Mouse (Mus musculus): ENCODE results near the gene Npas1.

Gene Npas1

DNA sequence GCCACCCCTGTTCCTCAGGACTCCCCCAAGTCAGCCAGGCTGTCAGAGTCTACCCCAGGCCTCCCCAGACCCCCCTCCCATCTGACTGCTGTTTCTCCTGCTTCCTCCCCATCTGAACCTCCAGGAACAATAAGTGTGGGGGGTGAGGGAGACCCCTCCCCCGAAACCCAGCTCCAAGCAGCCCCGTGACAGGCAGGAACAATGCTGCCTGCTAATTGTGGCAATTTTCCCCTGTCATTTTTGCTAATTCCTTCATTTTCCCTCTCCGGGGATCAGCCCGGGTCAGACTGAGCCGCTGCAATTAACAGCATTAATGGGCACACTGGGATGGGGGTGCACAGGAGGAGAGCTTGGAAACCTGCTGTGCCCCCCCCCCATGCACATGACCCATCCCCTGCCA, 9.4 kb downstream of the Npas1 start:
- no peak for DNase-seq

DNA sequence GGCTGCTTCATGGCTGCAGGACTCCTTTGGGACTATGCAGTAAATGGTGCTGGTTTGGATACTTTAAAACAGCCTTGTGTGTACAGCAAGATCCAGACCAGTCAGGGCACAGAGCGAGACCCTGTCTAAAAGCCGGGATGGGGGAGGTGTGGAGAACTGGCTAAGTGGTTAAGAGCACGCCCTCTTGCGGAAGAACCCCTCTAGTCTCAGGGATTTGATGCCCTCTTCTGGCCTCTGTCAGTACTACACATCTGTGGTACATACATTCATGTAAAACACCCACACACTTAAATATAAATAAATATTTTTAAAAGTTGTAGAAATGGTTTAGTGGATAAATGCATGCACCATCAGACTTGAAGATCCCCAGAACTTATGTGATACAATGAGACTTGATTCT, 11.0 kb downstream of the Npas1 start:
- DNase-seq: no peak

DNA sequence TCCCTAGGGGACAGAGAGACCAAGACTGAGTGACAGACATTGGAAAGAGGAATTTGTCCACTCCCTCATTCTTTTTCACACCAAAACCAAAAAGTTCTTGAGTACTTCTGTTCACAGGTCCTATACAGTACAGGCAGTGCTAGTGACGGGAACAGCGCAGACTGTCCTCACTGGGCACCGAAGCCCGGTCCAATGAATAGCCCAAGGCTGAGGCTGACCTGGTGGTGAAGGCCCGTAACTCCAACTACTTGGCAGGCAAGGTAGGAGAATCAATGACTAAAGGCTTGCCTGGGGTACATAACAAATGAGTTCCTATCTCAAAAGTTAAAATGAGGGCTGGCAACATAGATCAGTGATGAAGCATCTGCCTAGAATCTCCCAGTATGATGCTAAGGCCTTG, 12.0 kb downstream of the Npas1 start:
- no peak for DNase-seq

DNA sequence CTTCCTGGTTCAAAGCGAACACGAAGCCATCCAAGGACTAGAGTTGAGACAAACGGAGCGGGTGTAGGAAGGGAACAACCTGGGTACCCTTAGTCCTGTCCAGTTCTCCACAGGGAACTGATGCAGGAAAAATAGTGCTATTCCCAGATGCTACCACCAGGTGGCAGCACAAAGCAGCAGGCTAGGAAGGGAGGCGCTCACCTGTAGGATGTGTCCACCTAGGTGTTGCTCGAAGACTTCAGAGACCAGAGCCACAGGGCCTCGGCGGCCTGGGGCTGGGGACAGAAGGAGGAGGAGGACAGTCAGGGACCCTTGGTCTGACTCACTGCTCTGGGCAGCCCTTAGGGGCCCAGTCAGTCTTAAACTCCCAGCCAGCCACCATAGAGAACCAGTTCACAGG, 12.4 kb downstream of the Npas1 start:
- peak; percentile 54 for DNase-seq

DNA sequence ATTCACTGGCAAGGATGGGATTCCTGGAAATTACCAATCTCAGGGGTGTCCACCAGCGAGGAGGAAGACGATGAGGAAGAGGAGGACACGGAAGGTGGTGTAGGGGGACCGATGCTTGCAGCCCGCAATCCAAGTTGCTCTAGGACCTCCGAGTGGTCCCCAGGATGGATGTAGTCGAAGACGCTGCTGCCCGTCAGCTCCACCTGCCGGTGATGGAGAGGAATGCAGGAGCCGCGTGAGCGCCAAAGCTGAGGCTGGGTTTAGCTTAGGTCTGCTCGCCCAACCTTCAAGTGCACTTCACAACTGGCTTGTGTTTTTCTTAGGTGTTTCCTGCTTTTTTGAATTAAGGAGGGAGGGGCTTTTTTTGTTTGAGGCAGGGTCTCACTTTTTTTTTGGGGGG, 14.3 kb downstream of the Npas1 start:
- DNase-seq: peak; percentile 67

DNA sequence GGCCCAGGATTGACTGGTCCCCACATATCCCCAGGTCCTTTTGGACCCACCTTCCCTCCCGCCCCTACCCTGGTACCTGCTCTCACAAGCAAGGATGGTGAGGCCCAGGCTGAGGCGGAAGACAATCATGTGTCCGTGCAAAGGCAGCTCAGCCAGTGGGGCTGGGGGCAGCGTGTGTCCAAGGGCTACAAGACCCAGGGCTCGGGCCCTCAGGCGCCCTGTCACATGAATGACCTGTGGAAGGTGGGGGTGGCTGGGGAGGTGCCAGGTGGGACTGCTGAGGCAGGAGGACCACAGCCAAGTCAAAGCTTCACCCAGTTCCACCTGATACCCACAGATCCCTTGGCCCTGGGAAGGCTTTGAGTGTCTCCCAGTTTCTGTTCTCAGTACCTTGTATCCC, 15.8 kb downstream of the Npas1 start:
- DNase-seq: no peak

DNA sequence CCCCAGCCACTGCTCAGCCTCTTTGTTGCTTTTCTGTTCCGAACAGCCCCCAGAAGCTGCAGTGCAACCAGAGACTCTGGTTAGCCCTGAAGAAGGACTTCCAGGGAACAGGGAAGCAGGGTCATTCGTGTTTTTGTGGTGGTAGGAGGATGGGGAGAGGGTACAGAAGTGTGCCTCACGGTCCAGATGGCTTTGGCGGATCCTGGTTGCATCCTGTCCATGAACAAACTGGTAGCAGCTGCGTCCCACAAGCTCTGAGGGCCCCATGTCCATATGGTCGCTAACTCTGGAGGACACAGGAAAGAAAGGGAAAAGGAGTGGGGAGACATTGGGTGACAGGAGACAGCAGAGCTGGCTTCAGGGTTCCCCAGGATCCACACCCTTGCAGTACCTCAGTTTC, 16.4 kb downstream of the Npas1 start:
- DNase-seq: no peak

DNA sequence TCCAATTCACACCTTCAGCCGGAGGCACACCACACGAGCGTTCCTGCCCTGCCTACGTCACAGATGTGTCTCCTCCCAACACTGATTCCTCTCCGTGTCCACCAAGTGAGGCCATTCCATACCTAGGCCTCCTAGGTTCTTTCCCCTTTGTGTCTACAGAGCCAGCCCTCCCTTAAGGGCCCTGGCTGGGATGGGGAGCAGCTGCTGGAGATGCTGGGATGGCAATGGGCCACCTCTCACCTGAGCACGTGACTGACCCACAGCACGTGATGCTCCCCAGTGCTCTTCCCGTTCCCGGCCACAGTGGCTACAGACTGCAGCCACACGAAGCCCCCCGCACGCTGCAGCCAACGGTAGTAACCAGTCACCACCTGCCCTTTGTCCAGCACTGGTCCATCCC, 17.0 kb downstream of the Npas1 start:
- no peak for DNase-seq

DNA sequence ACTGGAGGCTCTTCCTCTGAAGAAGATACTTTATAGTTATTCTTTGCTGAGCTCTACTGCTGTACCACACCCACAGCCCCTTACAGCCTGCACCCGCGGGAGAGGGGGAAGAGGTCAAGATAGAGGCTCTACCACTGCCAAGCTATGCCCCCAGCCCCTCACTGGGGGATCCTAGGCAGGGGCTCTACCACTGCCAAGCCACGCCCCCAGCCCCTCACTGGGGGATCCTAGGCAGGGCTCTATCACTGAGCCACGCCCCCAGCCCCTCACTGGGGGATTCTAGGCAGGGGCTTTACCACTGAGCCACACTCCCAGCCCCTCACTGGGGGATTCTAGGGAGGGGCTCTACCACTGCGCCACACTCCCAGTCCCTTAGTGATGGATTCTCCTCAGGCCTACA, 21.2 kb downstream of the Npas1 start:
- no peak for DNase-seq

DNA sequence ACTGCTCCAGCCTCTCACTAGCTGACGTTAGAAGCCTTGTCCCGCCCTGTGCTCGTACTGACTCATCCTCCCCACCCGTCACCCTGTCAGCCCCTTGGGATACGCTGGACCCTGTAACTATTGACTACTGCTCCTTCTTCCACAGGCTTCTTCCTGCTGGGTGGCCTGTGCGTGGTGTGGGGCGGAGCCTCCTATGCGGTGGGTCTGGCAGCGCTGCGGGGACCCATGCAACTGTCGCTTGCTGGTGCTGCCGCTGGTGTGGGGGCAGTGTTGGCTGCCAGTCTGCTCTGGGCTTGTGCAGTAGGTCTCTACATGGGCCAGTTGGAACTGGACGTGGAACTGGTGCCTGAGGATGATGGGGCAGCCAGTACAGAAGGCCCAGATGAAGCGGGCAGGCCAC, 22.5 kb downstream of the Npas1 start:
- no peak for DNase-seq

DNA sequence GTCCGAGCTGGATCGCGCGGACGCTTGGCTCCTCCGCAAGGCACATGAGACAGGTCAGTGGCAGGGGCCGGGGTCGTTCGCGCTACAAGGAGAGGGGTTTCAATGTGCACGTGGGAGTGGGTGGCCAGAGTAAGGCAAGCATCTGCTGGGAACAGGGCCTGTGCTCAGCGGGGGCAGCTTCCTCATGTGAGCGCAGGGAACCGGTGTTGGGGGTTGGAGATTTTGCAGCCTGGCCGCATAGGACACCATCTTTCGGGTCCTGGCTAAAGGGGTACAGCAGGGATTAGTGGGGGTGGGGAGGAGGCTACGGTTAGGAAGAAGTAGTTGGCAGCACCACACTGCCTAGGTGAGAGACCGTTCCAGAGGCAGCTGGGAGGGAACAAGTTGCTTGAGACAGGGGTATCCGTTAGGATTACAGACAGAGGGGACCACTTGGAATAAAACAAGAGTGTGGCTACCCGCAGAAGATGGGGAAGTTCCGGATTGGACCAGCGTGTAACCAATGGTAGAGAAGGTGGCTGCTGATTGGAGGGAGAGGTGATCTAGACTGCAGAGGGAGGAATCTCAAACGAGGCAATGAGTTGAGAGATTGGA, 24.3 kb downstream of the Npas1 start:
- peak; percentile 85 for DNase-seq

DNA sequence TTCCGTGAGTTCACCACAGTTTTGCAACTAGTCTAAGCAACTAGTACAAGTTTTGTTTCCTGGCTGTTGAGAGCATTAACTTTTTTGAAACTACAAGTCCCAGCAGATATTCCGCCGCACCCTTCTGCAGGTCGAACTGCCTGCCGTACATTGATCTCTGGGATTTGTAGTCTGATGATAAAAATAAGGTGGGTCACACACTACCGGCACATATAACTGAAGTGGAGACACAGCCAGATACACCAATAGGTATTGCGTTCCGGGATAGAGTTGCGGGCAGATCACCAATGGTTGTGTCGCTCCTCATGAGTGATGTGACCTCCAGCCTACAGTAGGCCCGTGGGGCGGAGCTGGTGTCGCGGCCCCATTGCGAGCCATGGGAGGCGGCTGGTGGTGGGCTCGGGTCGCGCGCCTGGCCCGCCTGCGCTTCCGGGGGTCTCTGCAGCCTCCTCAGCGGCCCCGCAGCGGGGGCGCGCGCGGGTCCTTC, 24.9 kb downstream of the Npas1 start, which contains the start of gene Tmem160:
Gene Tmem160, plus strand, starts transcription at position 193 of the 487 bp plus-strand sequence.
- peak; percentile 93 for DNase-seq

DNA sequence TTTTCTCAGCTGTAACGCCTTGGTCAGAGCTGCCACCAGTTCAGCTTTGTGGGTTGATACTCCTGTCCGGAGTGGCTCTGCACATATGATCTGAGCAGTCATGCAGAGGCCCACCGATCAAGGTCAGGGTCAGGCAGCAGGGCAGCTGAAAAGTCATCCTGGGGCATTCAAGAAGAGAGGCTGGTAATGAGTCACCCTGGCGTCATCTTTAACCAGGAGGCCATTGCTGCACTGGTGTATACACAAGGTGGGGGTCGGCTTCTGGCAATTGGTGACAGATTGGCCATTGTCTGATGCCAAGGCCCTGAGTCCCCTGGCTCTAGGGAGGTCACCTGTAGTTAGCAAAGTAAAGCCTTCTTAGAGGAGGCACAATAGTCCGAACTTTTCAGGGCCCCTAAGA, 25.9 kb downstream of the Npas1 start:
- DNase-seq: no peak

DNA sequence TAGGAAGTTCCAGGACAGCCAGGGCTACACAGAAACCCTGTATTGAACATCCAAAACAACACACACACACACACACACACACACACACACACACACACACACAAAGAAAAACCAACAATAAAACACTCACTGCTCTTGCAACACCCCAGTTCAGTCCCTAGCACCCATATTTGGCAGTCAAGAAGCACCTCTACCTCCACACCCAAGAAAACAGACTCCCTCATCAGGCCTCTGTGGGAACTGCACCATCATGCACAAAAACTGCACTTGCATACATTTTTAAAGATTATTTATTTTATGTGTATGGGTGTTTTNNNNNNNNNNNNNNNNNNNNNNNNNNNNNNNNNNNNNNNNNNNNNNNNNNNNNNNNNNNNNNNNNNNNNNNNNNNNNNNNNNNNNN, 36.3 kb downstream of the Npas1 start:
- no peak for DNase-seq

DNA sequence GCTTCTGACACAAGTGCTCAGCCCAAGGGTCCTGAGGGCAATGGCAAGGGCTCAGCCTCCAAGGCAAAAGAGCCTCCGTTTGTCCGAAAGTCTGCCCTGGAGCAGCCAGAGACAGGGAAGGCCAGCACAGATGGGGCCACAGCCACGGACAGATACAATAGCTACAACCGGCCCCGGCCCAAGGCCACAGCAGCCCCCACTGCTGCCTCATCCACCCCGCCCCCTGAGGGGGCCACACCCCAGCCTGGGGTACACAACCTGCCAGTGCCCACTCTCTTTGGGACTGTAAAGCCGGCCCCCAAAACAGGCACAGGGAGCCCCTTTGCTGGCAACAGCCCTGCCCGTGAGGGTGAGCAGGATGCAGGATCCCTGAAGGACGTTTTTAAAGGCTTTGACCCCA, 42.4 kb downstream of the Npas1 start:
- DNase-seq: no peak

DNA sequence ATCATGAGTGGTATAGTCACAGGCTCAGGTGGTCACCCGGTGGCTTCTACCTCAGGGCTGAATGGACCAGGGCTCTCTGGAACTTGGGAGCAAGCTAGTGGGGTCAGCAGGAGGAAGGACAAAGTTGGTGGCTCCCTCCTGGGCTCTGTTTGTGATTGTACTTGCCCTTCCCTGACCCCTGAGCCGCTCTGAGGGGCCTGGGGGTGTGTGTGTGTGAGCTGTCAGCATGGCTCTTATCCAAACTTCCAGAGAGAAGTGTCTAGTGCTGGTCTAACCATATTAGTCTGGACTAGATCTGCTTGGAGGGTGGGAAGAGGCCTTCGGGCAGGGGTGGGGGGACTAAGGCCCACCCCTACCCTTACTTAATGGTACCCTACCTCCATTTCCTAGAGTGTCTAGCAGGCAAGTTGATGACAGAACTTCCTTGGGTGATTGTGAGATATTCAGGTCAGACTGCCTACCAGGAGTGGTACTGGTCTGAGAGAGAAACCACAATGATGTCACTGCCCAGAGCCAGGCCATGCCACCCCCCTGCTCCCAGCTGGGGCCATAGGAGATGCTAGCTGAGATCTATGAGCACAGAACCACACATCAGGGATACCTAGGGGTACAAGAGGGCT, 44.1 kb downstream of the Npas1 start:
- DNase-seq: no peak

DNA sequence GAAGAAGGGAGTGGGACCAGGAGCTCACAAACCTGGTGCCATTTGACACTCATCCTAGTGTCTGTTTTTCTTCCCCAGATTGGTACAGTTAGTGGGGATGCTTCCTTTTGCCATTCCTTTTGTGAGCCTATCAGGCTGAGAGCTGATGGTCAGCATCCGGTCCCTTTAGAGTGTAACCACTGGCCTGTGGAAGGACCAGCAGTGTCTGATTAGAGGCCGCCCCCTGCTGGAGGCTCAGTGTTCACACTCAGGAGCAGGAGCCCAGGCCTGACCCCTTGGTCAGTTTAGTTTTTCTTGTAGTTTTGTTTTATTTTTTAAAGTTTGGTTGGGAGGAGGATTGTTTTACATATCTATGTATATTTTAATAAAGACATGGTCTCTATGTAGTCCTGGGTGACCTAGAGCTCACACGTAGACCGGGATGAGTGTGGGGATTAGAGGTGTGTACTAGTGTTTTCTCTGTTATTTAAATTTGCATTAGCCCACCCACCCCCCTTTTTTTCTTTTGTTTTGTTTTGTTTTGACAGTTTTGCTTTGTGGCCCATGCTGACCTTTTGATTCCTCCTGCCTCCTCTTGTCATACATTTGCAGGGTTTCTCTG, 51.3 kb downstream of the Npas1 start:
- peak; percentile 65 for DNase-seq

DNA sequence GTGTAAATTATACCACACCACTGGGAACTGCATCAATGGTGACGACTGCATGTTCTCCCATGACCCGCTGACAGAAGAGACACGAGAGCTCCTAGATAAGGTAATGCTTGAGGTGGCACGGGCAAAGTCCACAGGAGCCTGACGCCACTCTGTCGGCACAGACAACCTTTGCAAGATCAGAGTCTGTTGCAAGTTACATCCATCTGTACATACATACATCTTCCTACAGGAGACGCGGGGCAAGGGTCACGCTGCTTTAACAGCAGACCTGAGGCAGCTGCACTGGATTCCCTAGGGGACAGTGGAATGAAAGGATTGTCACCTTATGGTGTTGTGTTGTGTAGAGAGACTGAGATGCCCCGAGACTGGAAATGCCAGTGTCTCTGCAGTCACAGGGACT, 51.8 kb downstream of the Npas1 start:
- no peak for DNase-seq

DNA sequence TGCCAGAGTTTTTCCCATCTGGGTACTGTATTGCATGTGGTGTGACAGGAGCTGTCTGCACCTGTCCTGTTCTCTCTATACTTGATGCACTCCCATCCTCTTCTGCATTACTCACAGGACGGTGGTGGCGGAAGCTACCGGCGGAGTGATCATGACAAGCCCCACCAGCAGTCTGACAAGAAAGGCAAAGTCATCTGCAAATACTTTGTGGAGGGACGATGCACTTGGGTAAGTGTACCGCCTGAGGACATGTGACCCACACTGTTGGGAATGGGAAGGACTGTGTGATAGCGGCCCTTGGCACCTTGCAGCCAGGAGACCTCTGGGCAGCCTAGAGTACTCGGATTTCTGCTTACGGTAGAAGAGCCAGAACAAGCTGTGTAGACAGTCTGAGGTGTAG, 53.8 kb downstream of the Npas1 start:
- no peak for DNase-seq

DNA sequence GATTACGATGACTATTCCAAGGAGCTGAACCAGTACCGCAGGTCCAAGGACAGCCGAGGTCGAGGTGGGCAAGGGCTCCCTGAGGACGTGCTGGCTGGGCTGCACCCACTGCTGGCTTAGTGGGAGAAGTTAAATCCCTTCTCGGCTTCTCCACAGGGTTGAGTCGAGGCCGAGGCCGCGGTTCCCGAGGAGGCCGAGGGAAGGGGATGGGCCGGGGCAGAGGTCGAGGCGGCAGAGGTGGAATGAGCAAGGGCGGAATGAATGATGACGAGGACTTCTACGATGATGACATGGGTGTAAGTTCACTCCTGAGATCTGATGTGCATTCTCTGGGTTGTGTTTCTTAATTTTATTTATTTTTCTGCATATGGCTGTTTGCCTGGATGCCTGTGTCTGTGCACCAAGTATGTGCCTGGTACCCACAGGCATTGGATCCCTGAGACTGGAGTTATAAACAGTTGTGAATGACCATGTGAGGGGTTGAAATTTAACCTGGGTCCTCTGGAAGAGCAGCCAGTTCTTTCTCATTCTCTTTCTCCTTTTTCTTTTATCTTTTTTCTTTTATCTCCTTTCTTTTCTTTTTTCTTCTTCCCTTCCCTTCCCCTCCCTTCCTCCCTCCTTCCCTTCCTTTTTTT, 55.2 kb downstream of the Npas1 start:
- DNase-seq: no peak

DNA sequence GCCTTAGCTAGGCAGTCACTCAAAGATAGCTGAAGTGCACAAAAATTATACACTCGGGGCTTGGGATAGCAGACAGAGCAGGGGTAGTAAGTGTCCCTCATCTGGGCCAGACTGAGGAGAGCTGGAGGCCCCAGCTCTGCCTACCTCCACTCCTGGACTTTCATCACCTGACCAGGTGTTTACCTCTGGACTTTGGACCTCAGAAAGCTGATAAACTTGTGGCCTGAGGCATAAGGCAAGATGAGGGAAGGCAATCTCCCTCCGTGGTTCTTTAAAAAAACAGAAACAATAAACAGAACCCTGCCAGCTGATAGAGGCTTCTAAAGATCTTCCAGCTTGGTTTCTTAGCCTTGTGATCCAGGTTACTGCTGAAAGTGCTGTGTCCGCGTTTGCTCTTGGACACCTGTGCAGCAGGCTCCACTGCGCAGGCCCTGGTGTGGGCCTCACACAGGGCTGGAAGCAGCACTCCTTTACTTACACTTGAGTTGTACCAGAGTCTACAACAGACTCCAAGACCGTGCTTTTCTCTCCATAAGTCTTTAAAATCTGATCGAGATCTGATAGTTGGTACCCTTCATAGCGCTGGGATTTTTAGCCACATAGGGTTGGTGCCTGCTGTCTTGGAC, 56.9 kb downstream of the Npas1 start:
- DNase-seq: no peak

DNA sequence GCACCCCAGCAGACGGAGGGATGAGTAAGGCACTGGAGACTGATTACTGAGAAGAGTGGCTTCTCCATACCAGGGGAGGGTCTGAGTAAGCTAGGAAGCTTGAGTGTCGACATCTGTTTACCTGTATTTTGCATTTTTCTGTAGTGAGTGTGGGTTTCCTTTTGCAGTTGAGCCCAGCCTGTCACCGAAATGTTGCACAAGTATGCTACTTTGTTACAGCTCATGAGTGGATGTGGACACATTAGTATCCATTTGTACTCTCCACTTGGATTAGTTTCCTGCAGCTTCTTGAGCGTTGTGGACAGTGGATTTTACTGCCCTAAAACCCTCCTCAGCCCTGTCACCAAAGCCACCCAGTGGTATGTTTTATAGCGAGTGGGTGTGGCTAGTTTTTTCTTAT, 58.8 kb downstream of the Npas1 start:
- DNase-seq: no peak

DNA sequence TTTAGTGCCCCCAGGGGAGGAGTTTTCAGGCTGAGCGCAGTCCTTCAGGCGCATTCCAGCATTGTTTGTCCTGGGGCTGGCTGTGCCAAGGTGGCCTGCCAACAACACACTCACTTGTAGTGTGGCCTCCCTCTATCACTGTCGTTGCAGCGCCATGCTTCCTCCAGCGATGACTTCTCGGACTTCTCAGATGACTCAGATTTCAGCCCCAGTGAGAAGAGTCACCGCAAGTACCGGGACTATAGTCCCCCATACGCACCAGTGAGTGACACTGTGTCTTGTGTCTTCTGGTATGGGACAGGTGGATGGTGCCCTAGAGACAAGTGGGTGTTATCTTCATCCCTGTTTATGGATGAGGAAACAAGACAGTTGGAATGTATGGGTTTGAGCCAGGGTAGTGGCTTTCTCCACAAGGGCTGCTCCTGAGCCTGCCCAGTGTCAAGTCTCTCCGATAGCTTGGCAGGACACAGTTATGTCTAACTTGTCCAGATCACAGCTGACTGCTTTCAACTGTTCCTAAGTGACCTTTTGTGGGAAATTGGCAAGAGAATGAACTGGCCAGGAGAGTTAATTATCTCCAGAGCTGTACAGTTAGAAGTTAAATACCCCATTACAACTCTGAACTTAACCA, 60.3 kb downstream of the Npas1 start:
- no peak for DNase-seq

Measured in right cerebral cortex, adult 18-20 months (tissue).